Mouse (Mus musculus) thymus, adult 2 months (tissue): Measurements from ENCODE around the gene Rbms3.

ENCODE experiments used
- CTCF ChIP-seq: fragments of 200-500 bp; IDR thresholded peaks from 2 replicates; pipeline ENCODE4 v1.5.1; 2012; ENCODE audit warnings: mild to moderate bottlenecking, control low read depth, low read length, moderate library complexity, borderline replicate concordance; ENCODE audit not compliant: control insufficient read depth, poor library complexity, insufficient read depth; ENCODE audit errors: extremely low read depth
- POLR2A ChIP-seq: fragments of 200-500 bp; IDR thresholded peaks from 2 replicates; pipeline ENCODE4 v1.6.1; 2012; ENCODE audit warnings: mild to moderate bottlenecking, low read length, control low read depth, moderate library complexity; ENCODE audit not compliant: control insufficient read depth, poor library complexity, insufficient read depth; ENCODE audit errors: extremely low read depth

- TF ChIP-seq POLR2A (no peak), CTCF (no peak)
Observed at GRCm38 (mm10) chr9:117356764-117357442, 272.8 kb downstream of the Rbms3 start.
